Mouse (Mus musculus): Measurements from ENCODE around the gene Faim.

- no peak for TF ChIP-seq GATA1 (IDR thresholded peaks at IDR 0.05; ENCODE audit: borderline replicate concordance, low read length)
- TF ChIP-seq CTCF (IDR thresholded peaks at IDR 0.05; ENCODE audit: low read depth, low read length) = no peak
Measured at GRCm38 (mm10) chr9:99021751-99022150, 35.6 kb downstream of the Faim start.
